Mouse (Mus musculus): ENCODE measurements at regions not wholly inside any gene's neighbourhood (a gene's known extent, or its start where the extent isn't known, plus 50 kb on each side); places are given as distances from the start of the nearest gene placed in this dataset.
"Not testable (repeated sequence)": the region's sequence is repeated elsewhere in the genome, so short reads cannot be mapped to it uniquely, and the experiment has no call there.

DNA sequence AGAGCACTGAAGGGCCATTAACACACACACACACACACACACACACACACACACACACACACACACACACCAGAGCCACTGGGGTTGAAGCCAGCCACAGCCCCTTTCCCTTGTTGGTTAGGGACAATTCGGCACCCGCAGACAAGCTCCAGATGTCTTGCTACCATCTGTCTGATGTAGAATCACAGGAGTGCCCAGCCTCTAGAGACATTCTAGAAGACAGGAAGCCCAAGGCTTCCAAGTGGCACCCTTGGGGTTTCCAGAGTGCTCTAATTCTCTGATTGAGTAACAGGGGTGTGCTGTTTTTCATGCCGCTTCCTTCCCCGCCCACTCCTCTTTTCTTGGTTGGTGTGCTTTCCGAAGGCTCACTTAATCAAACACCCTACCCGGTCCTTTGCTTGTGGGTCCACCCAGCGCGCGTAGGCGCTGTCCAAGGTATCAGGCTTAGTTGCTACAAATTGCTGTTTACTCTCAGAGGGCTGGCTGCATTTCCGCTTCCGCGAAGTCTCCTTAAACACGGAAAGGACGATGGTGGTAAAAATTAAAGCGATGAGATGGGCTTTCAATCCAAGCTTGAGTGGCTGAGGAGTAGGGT, 59.5 kb upstream of the Zbtb18 start:
- peak; percentile 36 for DNase-seq

DNA sequence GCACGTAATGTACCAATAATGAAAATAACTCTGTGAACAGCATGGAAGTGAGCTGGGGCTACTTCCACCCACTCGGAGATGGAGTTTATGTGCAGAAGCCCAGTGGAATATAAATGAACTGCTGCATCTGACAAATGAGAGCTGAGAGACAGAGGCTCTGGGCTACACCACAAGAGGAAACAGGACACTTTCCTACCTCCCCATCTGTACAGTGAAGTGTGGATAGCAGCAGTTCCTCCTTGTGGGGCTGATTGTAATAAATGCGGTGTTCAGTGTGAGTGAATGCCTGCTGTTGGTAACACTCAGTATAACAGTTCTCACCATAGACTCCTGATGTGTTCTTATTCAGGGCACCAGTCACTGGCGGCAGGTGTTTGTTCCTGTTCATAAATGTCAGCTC, 60.0 kb upstream of the Zbtb18 start:
- DNase-seq: no peak

DNA sequence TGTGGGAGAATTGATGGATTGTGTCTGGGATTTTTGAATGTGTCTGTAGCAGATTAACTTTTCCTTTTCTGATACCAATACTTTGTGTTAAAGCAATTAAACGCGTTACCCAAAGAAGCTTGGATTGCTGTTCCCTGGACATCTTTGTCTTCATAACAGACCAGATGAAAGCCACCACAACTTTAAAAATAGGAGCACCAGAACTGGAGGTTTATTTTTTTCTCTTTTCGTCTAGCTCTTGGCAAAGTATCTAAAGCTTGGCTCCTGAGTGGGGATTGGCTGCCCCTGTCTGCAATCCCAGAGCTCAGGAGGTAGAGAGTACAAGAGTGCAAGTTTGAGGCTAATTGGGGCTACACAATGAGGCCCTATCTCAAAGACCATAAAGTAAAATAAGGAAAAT, 64.0 kb upstream of the Zbtb18 start:
- DNase-seq: no peak

DNA sequence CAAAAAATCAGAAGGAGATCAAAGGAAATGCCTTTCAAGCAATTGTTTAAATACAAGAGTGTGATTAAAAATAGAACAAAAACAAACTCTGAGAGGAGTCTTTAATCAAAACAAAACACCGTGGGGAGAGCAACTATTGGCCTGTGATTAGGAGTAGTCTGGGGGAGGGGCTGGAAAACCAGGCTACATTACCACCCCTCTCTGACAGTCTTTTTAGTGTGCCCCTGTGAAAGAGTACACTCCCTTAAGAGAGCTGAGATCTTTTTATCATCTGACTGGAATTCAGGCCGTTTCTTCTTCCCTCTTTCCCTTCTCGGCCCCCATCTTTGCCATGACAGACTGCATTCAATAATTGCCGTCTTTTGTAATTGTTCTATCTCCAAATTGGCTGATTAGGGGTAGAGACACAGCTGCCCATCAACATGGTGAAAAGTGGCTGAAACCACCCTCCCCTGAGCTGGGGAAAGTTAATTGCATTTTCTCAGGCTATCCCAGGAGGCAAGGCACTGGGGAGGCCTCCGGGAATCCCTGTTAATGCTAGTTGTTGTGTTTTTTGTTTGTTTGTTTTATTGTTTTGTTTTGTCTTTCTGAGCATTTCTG, 68.8 kb upstream of the Zbtb18 start:
- no peak for DNase-seq

DNA sequence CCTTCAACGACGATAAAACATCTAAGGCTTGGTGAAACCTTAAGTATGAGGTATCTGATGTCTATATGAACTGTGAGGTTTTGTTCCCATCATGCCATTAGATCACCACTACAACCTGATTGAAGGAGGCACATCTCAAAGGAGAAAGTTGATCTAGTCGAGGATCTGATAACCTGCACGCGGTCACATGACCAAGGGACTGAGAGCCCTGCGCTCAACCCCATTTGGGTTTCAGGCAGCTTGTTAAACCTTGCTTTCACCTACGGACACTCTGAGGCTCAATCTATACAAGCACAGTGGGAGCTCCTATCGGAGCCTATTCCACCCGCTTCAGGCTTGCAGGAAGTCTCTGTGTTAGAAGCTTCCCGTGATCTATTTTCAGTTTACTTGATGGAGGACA, 70.1 kb upstream of the Zbtb18 start:
- DNase-seq: no peak

DNA sequence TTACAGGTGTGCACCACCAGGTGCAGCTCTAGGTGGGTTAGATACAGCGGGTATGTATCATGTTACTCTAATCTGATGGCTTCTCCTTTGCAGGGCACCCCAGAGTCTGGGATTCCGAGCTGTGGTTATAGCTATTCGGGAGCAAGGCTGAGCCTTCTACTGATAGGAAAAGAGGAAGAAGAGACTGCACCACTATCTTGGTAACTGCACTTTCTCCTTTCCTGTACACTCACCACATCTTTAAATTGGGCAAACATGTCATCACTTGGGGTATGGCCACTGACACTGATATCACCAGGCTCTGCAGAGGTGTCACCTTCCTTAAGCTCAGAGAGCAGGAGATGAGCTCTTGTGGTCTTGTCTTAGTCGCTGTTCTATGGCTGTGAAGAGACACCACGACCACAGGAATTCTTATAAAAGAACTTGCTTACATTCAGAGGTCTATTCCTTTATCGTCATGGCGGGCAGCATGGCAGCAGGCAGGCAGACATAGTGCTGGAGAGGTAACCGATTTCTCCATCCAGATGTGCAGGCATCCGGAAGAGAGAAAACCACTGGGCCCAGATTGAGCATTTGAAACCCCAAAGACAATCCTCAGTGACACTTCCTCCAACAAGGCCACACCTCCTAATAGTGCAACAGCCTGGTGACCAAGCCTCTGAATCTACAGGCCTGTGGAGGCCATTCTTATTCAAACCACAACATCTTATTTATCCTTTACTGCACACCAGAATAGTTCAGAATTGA, 74.1 kb upstream of the Zbtb18 start:
- DNase-seq: no peak

DNA sequence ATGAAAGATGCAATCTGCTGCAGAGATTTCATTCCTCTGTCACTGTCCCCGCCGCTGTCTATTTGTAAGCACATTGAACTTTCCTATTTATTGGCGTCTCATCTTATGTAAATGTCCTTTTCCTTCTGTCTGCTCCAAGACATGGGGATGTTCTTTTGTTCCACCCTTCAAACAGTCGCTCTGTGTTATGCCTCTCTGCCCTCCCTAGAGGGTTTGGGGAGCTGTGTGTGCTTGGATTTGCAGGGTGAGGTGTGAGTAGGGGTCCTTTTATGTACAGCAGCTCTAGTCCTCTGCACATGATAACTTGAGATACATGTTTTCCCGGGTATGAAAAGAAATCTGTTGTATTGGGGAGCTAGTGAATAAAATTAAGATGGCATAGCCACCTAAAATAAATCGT, 75.2 kb upstream of the Zbtb18 start:
- no peak for DNase-seq

DNA sequence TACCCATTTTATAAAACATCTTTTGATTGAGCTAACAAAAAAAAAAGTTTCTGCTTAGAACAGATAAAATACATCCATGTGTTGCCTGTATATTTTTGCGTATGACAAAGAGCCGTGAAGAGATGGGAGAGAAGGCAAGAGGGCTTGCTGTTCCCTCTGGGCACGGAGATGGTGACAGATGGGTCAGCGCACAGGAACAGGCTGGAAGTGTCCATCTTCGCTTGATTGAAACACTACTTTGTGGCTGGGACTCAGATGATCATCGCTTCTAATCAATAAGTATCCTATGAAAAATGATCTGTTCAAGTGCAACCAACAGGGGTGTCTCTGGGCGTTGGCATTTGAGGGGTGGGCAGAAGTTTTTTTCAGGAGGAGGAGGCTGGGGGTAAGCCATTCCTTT, 75.7 kb upstream of the Zbtb18 start:
- no peak for DNase-seq

DNA sequence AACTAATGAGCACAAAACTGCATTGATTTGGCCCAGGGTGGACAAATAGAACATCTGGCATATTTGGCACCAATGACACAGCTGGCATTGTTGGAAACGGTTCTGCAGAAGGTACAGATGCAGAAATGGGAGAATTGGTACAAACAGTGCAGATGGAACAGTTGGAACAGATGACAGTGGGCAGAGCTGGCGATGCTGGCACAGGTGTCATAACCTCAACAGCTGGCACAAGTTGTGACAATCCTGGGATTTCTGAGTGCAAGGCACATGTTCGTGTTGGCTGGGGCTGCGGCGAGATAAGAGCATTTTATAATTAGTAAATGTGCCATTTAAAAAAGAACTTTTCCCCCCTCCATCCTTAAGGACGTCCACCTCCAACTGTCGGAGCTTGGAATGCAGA, 77.8 kb upstream of the Zbtb18 start:
- DNase-seq: no peak

DNA sequence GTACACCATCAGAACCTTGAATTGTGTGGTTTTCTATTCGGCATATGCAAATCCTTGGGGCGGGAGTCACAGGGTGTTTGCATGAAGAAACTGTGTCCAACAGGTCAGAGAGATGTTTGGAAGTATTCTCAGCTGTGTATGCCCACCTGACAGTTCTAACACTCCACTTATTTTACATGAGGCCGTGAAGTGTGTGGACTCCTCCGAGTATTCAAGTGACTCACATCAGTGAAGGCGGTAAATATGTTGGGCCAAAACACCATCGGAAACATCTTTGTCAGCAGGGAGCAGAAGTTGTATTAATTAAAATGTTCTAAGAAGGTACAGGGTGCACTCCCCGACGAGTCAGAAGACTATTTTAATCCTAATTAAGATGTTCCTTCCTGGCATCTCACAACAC, 79.8 kb upstream of the Zbtb18 start:
- DNase-seq: no peak

DNA sequence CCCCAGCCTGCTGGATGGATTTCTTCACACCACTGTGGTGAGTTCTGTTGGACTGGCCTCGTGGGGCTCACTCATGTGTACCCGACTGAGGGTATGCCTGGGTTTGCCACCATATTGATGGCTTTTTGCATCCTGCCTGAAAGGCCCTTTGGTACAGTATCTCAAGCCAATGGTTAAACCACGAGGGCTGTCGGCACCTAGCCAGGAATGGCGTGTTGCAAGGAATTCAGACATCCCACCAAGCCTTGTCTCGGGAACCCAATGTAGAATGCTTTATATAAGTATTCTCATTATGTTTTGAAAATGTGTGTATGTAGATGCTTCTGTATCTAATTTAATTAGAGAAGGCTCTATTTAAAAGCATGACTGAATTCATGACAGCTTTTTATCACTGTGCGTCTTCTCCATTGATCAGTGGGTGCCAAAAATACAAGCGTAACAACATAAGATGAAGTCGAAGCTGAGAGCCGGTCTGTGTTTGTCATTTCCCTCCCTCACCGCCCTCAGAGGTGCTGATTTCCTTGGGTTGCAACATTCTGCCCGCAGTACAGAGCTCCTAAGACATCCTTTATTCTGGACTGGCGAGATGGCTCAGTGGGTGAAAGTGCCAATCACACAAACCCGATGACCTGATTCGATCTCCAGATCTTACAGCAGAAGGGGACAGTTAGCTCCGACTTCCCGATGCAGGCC, 90.5 kb upstream of the Akt3 start:
- no peak for DNase-seq

DNA sequence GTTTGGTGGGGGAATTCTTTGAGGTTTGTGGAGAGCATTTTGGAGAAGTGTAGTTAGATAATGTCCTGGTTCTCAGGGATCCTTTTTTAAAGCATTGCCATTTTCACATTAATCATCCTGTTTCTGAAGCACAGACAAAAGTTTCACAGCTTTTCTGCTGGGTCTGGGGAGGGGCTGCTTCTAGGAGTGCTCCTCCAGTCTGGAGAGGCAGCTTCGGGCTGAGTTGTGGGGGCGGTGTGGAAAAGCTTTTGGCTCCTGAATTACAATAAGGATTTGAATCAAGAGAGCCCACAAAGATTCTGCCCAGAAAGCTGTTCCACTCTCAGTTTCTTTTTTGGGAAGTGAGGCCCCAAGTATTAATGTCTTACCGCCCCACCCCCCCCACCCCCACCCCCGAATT, 89.2 kb upstream of the Akt3 start:
- DNase-seq: no peak

DNA sequence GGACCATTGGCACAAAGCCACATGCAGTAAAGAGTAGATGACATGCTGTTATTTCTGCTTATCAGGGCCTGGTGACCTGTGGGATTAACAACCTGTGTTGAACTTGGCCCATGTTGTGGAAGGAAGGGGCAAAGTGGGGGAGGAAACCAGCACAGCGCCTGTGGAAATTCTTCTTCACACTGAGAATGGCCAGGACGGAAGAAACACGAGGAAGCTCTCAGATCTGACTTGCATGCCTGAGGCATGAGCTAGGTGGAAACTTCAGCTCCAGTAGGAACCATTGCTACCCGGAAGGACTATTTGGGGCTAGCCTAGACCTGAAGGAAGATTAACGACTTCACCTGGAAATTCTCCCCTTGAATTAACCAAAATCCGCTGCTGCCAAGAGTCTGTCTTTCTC, 88.5 kb upstream of the Akt3 start:
- DNase-seq: no peak

DNA sequence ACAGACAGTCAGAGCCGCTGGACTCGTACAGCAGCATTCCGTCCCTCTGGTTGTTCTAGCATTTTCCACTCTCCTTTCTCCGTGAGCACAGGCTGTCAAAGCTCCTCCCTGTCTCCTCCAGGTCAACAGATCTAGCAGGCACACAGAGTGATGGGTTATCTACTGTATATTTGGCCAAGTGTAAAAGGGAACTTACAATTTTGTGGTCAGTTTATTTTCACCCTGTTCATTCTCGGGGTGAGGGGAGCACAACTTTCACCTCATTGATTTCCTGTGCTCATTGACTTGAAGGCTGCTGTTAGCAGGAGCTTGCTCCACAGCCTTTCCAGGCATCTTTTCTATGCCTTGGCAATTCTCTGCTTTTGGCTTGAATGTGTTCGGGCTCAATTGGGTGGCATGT, 87.5 kb upstream of the Akt3 start:
- DNase-seq: no peak

DNA sequence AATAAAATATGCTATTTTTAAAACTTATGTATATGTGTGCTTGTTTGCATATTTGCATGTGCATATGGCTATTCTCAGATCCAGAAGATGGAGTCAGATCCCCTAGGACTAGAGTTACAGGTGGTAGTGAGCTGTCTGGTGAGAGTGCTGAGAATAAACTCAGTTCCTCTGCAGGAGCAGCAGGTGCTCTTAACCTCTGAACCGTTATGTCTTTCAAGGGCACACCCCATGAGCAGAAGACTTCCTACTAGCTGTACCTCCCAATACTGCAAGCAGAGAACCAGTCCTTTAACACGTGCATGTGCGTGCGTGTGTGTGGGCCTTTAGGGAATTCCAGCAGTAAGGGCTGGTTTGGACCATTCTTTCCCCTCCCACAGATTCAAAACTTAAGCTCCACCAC, 85.9 kb upstream of the Akt3 start:
- no peak for DNase-seq

DNA sequence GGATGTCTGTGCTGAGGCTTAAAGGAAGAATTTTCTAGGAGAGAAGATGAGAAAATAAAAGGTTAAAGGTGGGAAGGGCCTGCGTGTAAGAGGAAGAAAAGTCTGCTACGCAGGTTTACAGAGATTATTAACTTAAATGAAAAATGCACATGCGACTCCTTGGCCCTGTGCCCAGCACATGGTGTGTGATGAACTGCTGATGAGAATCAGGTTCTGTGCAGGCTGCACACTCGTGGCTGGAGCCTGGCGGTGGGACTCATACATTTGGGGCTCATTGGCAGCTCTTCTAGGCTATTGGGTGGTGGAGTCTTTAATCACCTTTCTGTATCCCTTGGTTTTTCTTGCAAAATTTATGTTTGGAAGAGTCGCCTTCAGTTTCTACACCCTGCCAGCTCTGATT, 85.1 kb upstream of the Akt3 start:
- DNase-seq: peak; percentile 22

DNA sequence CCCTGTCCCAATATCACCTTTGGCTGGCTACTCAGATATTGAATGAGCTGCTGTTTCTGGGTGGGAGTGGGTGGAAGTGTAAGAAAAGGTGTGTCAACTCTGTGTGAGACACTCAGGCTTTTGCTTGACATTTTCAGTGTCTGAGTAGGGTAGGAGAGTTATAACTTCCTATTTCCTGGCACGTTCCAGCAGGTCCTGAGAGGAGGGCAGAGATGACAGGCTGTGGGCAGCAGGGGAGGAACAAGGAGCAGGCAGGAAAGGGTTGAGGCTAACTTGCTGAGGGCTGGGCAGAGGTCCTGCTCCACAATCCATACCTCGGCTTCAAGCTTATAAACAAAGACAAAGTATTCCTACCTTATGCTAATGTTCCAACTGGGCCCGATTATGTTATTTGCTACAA, 82.2 kb upstream of the Akt3 start:
- DNase-seq: no peak

DNA sequence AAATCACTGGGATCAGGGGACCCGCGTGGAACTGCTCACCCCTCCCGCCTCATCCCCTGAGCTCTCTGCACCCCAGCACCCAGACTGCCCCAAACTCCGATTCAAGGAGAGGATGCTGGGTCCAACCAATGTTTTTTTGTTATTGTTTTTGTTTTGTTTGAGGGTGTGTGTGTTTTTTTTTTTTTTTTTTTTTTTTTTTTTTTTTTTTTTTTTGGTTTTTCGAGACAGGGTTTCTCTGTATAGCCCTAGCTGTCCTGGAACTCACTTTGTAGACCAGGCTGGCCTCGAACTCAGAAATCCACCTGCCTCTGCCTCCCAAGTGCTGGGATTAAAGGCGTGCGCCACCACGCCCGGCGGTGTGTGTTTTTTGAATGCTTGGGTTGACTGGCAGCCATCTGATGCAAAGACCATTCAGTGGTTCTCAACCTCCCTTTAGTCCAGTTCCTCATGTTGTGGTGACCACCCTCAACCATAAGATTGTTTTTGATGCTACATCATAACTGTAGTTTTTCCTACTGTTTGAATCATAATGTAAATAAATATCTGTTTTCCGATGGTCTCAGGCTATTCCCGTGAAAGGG, 81.3 kb upstream of the Akt3 start:
- DNase-seq: not testable (repeated sequence)

DNA sequence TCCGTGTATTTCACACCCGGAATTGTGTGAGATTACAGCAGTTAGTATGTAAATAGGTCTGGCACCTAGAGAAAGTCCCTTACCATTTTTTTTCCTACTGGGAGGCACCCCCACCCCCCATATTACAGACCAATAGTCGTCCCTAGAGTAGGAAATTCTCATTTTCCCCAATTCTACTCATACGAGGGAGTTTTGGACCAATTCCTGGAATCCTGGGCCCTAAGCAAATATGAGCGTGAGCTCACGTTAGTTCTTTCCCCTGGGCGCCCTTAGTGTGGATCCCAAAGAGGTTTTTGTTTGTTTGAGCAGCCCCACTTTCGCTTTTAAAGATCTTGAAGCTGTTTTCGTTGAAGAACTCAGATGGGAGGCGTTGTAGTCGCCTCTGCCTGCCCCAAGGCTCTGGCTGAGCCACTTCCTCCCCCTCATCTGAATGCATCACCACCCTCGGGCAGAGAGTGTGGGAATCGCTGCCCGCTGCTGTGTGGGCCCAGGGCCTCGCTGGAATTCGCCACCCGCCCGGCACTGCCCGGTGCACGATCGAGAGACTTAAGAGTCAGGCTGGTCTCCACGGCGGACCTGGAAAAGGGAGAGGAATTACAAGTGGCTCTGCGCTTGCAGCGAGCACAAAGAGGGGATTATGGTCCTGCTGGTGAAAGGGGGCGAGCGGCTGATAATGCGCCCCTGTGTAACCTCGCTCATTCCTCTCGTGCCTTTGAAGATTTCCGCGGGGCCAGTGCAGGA, 80.6 kb upstream of the Akt3 start:
- DNase-seq: peak; percentile 22

DNA sequence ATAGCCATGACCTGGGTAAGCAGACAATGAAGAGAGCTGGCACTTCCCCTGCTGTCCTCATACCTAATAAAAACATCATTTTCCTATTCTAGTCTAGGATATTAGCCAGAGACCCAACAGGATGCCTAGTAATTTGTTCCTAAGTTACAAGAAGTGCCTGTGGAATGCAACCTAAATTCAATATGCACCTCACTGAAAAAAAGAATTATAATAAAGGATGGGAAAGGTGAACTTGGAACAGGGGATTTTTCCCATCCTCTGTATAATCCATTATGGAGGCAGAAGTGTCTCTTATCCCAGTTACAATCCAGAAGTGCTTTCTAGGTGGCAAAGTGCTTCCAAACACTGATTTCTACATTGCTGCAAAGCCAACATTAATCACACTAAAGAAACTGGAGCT, 79.8 kb upstream of the Akt3 start:
- DNase-seq: no peak

DNA sequence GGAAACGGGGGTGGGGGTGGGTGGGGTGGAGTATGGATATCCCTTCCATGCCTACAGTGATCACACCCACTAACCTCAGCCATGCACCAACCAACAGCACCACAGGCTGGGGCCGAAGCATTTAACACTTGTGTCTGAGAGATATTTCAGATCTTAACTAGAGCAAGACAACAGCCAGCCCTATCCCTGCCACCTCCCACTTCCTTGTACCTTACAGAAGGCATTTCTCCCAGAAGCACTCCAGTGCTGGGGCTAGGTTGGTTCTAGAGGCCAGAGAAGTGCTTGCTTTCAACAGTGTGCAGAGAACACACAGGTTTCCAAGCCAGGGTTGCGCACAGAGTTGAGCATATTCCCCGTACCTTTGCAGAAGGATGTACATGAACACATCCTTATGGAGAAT, 79.1 kb upstream of the Akt3 start:
- no peak for DNase-seq

DNA sequence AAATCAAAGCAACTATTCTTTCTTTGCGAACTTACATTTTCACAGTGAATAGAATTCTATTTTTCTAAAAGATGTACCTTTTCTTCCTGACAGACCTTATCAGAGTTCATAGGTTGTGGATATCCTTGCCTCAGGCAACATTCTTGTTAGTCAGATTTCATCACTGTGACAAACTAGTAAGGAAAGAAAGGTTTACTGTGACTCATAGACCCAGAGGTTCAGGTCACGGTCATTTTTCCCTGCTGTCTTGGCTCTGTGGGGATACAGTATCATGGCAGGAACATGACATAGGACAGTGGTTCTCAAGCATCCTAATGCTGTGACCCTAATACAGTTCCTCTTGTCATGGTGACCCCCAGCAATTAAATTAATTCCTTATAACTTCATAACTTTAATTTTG, 78.4 kb upstream of the Akt3 start:
- DNase-seq: no peak

DNA sequence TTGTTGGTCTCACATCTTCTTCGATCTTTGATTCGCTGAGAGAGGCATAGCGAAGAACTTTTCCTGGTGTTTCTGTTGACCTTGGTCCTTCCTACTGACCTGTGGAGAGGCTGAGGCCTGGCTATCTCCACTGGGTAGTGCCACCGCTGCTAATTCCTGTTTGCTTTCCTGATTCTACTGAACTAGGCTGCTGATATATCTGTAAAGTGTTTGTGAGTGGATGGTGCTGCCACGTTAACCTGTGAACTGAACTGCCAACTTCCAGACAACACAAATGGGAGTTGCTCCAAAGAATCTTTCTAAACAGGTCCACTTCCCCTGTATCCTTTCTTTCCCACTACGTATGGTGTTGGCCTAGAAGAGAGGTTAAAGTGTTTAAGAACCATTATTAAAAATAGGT, 78.0 kb upstream of the Akt3 start:
- no peak for DNase-seq

All from liver (tissue).